Mouse (Mus musculus) intestine, embryonic 14.5 days (tissue): ENCODE measurements around the gene Slc2a8. TPM values are rescaled to one million over a fixed set of nuclear protein-coding genes. Genes with fewer than 3 reads are reported as not detected.

Source experiments
- ATAC-seq: fragments of 200-750 bp; cut with Nextera tagmentation; replicated peaks from 2 replicates; pipeline ENCODE4 v1.8.0; 2017; ENCODE audit warnings: low read depth, moderate number of reproducible peaks, moderate TSS enrichment, moderate library complexity; ENCODE audit not compliant: low FRiP score, low TSS enrichment
- DNase-seq: peaks from one replicate; pipeline ENCODE4 v3.0.0-alpha.2; 2018; ENCODE audit warnings: low spot score
- H3K27ac ChIP-seq: fragments of 300-500 bp; sonication (generic); 2 replicates; pipeline ENCODE4 v1.5.1; 2014; ENCODE audit warnings: low read depth, mild to moderate bottlenecking, control low read depth
- H3K27me3 ChIP-seq: fragments of 300-500 bp; sonication (generic); replicated peaks from 2 replicates; pipeline ENCODE4 v1.6.1; 2014; ENCODE audit warnings: low read length, control low read depth; ENCODE audit not compliant: control insufficient read depth, insufficient read depth
- H3K36me3 ChIP-seq: fragments of 300-500 bp; sonication (generic); 2 replicates; pipeline ENCODE4 v1.6.1; 2014; ENCODE audit warnings: low read length, control low read depth; ENCODE audit not compliant: control insufficient read depth, insufficient read depth
- H3K4me1 ChIP-seq: fragments of 300-500 bp; sonication (generic); replicated peaks from 2 replicates; pipeline ENCODE4 v1.6.1; 2014; ENCODE audit warnings: low read length, control low read depth, mixed read lengths; ENCODE audit not compliant: control insufficient read depth, insufficient read depth
- H3K4me2 ChIP-seq: fragments of 300-500 bp; sonication (generic); 2 replicates; pipeline ENCODE4 v1.6.1; 2014; ENCODE audit warnings: low read length
- H3K4me3 ChIP-seq: fragments of 300-500 bp; sonication (generic); 2 replicates; pipeline ENCODE4 v1.5.1; 2014; ENCODE audit warnings: low read depth, low read length, control low read depth, mixed read lengths
- H3K9ac ChIP-seq: fragments of 300-500 bp; sonication (generic); 2 replicates; pipeline ENCODE4 v1.6.1; 2014; ENCODE audit warnings: mild to moderate bottlenecking, low read length
- H3K9me3 ChIP-seq: fragments of 300-500 bp; sonication (generic); 2 replicates; pipeline ENCODE4 v1.6.1; 2016; ENCODE audit warnings: low read length, control low read depth; ENCODE audit not compliant: control insufficient read depth
- WGBS: fragments of 180-500 bp; shearing (Covaris S2); extraction: QIAGEN DNeasy Blood & Tissue Kit; methylation state at CpG from one replicate; pipeline ENCODE4 v1.1.7; 2014; 5-methylcytosine and 5-hydroxymethylcytosine counted together
- polyA plus RNA-seq: library from polyadenylated mRNA; unstranded; fragments of >200 nt; fragmentation: Nextera tagmentation; extraction: Ambion mirVana; gene quantifications from 2 replicates; pipeline ENCODE4 v1.2.1, GENCODE M21; 2014

Slc2a8 gene
- polyA plus RNA-seq, 1 experiment from 2014 or later = 10.3 TPM

- Histone ChIP-seq H3K4me1 (peaks cover 6% of the 10 kb centered on the region), H3K4me3 (peak overlapping the region; percentile 77), H3K27me3 (no peaks in the 10 kb centered on the region), H3K4me2 (peak overlapping the region; percentile 99), H3K9ac (no peak overlapping the region; the same call in 1 of the 2 replicates), H3K27ac (no peak overlapping the region), H3K9me3 (no peaks in the 10 kb centered on the region), H3K36me3 (0 out of 2 replicates have a peak, but pooled peaks cover 3% of the 10 kb centered on the region)
- DNase-seq = no peak
- WGBS = 3% methylated on average over 4 of the region's 4 CpGs
- no peak for ATAC-seq
Measured at GRCm38 (mm10) chr2:32982700-32983099, 817 bp upstream of the Slc2a8 start.

GRCm38 (mm10) chr2:32981281-32981680 lies 602 bp downstream of the Slc2a8 start:
- H3K9me3 ChIP-seq = no peaks in the 10 kb centered on the region
- WGBS = under 1% methylated on average over 23 of the region's 23 CpGs
- no peaks in the 10 kb centered on the region for H3K27me3 ChIP-seq
- H3K27ac ChIP-seq = 0 out of 2 replicates have a peak overlapping the region, but pooled peaks have one; percentile 38
- H3K4me3 ChIP-seq = peak overlapping the region; percentile 77
- 0 out of 2 replicates have a peak, but pooled peaks cover 3% of the 10 kb centered on the region for H3K36me3 ChIP-seq
- peaks cover 6% of the 10 kb centered on the region for H3K4me1 ChIP-seq
- ATAC-seq (peak; percentile 45; the same call in 1 of the 2 replicates), DNase-seq (no peak)
- peak overlapping the region; percentile 99 for H3K4me2 ChIP-seq
- H3K9ac ChIP-seq = peak overlapping the region; percentile 78

- no peaks in the 10 kb centered on the region for H3K27me3 ChIP-seq
- peaks cover 9% of the 10 kb centered on the region; the same call in 1 of the 2 replicates for H3K36me3 ChIP-seq
- H3K9me3 ChIP-seq = no peaks in the 10 kb centered on the region
- H3K9ac ChIP-seq = no peak overlapping the region
- H3K4me2 ChIP-seq = no peak overlapping the region
- H3K4me1 ChIP-seq = peaks cover 6% of the 10 kb centered on the region
- no peak overlapping the region for H3K27ac ChIP-seq
- ATAC-seq = no peak
- H3K4me3 ChIP-seq = no peak overlapping the region
- WGBS = 89% methylated on average over 7 of the region's 7 CpGs
- DNase-seq = no peak
Measured at GRCm38 (mm10) chr2:32979675-32980074, 2.2 kb downstream of the Slc2a8 start.

GRCm38 (mm10) chr2:32978675-32979074 lies 3.2 kb downstream of the Slc2a8 start:
- Histone ChIP-seq H3K36me3 (peaks cover 19% of the 10 kb centered on the region), H3K4me1 (peaks cover 6% of the 10 kb centered on the region), H3K9ac (no peak overlapping the region), H3K27ac (no peak overlapping the region), H3K4me3 (no peak overlapping the region), H3K27me3 (no peaks in the 10 kb centered on the region), H3K4me2 (no peak overlapping the region), H3K9me3 (no peaks in the 10 kb centered on the region)
- no peak for ATAC-seq
- DNase-seq = no peak
- WGBS = 75% methylated on average over 3 of the region's 3 CpGs

DNA sequence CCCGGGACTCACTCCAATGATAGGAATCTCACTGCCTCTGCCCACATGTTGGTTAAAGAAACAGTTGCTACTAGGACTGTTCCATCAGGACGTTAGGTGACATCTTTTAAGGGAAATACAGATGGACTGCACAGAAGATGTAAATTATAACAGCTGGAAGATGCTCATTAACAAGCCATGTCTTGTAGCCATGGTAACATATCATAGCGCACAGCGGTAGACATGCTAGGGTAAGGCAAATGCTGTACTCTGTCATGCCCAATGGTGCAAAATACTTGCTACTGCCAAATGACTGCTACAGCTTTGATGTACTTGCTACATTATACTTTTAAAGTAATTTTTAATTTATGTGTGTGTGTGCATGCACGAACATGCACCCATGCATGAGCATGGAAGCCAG lies 4.8 kb downstream of the Slc2a8 start:
- 81% methylated on average over 5 of the region's 5 CpGs for WGBS
- ATAC-seq = no peak
- Histone ChIP-seq H3K4me3 (no peak overlapping the region), H3K27ac (no peak overlapping the region), H3K36me3 (peaks cover 24% of the 10 kb centered on the region), H3K9ac (no peak overlapping the region), H3K4me1 (peaks cover 6% of the 10 kb centered on the region), H3K9me3 (no peaks in the 10 kb centered on the region), H3K4me2 (no peak overlapping the region), H3K27me3 (no peaks in the 10 kb centered on the region)
- no peak for DNase-seq

GRCm38 (mm10) chr2:32974216-32974615 lies 7.7 kb downstream of the Slc2a8 start:
- no peak overlapping the region for H3K4me3 ChIP-seq
- no peak overlapping the region for H3K27ac ChIP-seq
- 91% methylated on average over 8 of the region's 8 CpGs for WGBS
- peaks cover 24% of the 10 kb centered on the region for H3K36me3 ChIP-seq
- no peak overlapping the region for H3K4me2 ChIP-seq
- DNase-seq (no peak), ATAC-seq (no peak)
- H3K27me3 ChIP-seq = no peaks in the 10 kb centered on the region
- H3K9me3 ChIP-seq = no peaks in the 10 kb centered on the region
- H3K4me1 ChIP-seq = no peaks in the 10 kb centered on the region
- H3K9ac ChIP-seq = no peak overlapping the region

DNA sequence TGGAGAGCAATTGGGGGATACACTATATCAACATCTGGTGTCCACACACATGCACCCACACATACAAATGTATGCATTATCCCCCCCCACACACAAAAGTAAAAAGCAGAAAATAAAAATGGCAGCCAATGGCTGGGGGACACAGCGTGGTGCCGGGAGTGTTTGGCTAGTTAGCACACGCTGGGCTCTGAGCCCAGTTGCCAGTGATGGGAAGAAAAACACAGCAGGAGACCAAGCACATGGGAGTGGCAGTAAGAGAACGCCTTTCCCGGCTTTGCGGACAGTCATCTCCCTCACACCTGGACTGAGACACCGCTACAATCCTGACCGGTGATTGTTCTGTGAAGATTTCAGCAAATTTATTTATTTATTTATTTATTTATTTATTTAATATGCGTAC lies 10.6 kb downstream of the Slc2a8 start:
- Histone ChIP-seq H3K4me2 (no peak overlapping the region), H3K27me3 (no peaks in the 10 kb centered on the region), H3K4me3 (no peak overlapping the region), H3K27ac (no peak overlapping the region), H3K36me3 (peaks cover 21% of the 10 kb centered on the region), H3K4me1 (peaks cover 12% of the 10 kb centered on the region), H3K9me3 (no peaks in the 10 kb centered on the region), H3K9ac (no peak overlapping the region)
- WGBS = 61% methylated on average over 9 of the region's 9 CpGs
- ATAC-seq = no peak
- DNase-seq = no peak

DNA sequence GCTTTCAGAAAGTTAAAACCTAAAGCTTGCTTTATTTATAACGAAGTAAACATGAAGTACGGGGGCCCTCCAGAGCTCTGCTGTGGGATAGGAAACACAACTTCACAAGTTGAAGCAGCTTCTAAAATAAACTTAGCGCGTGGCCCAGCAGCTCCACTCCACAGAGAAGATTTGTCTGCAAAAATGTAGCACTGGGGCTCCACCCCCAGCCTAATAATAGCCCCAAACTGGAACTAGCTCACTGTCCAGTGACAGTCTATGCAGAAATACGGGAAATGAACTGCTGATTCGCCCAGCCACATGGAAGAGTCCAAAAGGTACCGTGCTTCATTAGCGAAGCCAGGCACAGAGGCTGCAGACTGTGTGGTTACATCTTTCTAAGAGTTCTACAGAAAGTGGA lies 12.6 kb downstream of the Slc2a8 start:
- H3K9me3 ChIP-seq = no peaks in the 10 kb centered on the region
- H3K4me2 ChIP-seq = no peak overlapping the region
- H3K4me1 ChIP-seq = peaks cover 19% of the 10 kb centered on the region
- H3K9ac ChIP-seq = no peak overlapping the region
- DNase-seq (no peak), ATAC-seq (no peak)
- no peaks in the 10 kb centered on the region for H3K27me3 ChIP-seq
- no peak overlapping the region for H3K4me3 ChIP-seq
- H3K36me3 ChIP-seq = peaks cover 17% of the 10 kb centered on the region
- H3K27ac ChIP-seq = no peak overlapping the region
- WGBS = 73% methylated on average over 8 of the region's 8 CpGs

GRCm38 (mm10) chr2:32968024-32968614 lies 13.8 kb downstream of the Slc2a8 start:
- H3K9ac ChIP-seq = peak overlapping the region; percentile 79; the same call in 1 of the 2 replicates
- ATAC-seq = no peak
- H3K4me3 ChIP-seq = no peak overlapping the region

More at GRCm38 (mm10) chr2:32968024-32968614, 13.8 kb downstream of the Slc2a8 start:
- peaks cover 19% of the 10 kb centered on the region for H3K36me3 ChIP-seq
- H3K9me3 ChIP-seq = no peaks in the 10 kb centered on the region
- no peaks in the 10 kb centered on the region for H3K27me3 ChIP-seq
- no peak for DNase-seq
- 0 out of 2 replicates have a peak overlapping the region, but pooled peaks have one; percentile 74 for H3K4me2 ChIP-seq
- WGBS = 81% methylated on average over 9 of the region's 9 CpGs
- no peak overlapping the region for H3K27ac ChIP-seq
- peaks cover 31% of the 10 kb centered on the region for H3K4me1 ChIP-seq
